Mouse (Mus musculus) embryo, embryonic 11 days (tissue): ENCODE measurements around the gene Cox4i1.

ENCODE experiments used
- DNase-seq: peaks from one replicate; pipeline ENCODE4 v3.0.0-alpha.2; 2015

The Cox4i1 gene

DNA sequence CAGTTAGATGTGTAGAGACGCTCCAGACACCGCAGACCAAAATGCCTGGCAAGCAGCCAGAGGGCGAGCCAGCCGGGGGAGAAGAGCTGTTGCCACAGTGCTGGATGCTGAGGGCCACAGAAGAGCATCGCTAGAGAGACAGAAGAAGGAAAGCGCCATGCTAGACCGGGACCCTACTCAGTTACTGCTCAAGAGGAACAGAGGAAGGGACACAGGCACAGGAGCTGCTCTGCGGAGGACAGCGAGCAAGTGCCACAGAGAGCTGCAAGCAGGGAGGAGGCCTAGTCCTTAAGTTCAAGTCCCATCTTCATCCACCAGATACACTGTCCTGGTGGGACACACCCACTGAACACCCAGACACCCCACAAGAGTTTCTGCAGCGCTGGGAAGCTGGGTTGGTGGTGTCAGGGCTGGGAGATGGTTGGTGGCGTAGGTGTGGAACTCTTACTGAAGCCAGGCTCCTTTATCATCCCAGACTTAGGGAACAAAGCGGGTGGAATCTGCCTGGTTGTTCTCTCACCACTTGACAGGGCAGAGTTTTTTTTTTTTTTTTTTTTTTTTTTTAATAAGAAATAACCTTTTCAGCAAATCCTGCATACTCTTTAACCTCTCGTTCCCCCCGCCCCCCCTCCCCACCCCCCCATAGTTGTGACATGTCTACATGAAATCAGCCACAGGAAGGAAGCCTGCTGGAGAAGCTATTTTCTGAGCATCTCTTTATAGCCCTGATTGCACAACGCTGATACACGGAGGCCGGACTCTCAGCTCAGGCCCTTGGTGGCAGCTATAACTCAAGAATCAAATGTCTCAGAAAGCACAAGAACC lies 29.3 kb downstream of the Cox4i1 start:
- no peak for DNase-seq

- DNase-seq = no peak
Measured at GRCm38 (mm10) chr8:120697979-120698272, 29.9 kb downstream of the Cox4i1 start.

DNA sequence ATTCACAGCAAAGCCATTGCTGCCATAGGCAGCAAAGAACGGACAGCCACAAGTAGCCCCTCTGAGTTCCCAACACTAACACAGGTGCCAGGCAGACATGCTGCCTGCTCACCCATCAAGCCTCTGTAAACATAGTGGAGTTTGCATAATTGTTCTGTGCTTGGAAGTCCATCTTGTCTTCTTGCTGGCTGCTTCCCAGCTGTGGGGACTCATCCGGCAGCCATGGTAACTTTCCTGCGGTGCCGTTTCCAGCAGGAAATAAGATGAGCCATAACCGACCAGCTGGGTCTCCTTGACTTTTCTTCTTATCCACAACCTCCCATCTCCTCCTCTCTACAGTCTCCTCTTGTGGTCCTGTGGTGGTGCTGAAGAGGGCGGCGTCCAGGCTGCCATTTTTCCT lies 30.4 kb downstream of the Cox4i1 start:
- DNase-seq = no peak

DNA sequence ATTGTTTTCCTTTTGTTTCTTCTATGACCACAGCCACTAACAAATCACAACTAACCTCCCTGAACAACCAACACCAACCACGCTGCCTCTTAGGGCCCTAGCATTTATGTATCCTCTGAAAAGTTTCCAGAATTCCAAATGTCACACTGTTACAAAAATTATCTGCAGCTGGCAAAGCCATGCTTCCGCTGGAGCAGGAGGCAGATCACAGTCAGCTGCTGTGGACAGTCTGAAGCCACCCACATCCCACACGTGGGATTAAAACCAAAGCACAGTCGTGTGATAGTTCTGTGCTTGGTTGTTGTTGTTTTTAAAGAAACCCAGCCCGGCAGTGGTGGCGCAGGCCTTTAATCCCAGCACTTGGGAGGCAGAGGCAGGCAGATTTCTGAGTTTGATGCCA lies 31.1 kb downstream of the Cox4i1 start:
- no peak for DNase-seq

DNA sequence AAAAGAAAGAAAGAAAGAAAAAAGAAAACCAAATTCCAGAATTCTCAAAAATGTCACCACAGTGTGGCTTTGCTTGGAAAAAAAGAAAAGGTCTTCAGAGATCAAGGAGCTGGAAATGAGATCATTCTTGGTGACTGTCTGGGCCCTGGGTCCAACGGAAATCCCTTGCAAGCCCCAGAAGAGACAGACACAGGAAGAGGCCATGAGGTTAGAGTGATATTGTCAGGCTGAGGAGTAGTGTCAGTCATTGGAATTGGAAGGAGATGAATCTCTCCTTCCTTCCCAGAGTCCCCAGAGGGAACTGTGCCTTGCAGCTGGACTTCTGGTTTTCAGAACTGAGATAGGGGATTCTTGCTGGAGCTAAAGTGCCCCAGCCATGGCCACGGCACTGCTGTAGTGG lies 31.5 kb downstream of the Cox4i1 start:
- no peak for DNase-seq

- DNase-seq = no peak
Measured at GRCm38 (mm10) chr8:120700053-120700452, 32.0 kb downstream of the Cox4i1 start.

DNA sequence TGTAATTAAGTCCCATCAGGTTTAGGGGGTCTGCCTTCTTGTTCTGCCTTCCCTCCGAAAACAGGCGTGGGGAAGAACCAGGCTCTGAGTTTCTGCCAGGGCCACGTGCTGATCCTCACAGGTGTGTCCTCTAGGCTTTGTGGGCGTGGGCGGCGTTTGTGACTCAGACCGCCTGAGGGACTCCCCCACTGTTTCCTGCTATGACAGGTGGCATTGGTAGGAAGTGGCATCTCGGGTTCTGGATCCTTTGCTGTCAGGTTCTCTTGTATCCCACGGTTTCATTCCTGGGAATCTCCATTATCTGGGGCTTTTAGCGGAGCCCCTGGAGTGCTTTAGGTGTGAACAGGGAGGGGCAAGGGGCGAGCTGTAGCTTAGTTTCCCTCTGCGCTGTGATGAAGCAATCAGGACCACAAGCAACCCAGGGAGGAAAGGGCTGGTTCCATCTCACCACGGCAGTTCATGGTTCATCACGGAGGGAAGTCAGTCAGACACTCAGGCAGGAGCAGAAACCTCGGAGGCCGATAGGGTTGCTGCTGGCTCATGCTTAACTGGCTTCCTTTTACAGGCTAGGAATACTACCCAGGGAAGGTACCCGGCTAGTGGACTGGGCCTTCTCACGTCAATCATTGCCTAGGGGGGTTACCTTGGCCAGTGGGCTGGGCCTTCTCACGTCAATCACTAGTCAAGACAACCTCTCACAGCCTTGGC lies 33.9 kb downstream of the Cox4i1 start:
- no peak for DNase-seq

- DNase-seq = no peak
Measured at GRCm38 (mm10) chr8:120704203-120704602, 36.2 kb downstream of the Cox4i1 start.

- no peak for DNase-seq
Measured at GRCm38 (mm10) chr8:120705163-120705562, 37.1 kb downstream of the Cox4i1 start.

- DNase-seq = no peak
Measured at GRCm38 (mm10) chr8:120706193-120706592, 38.2 kb downstream of the Cox4i1 start.

DNA sequence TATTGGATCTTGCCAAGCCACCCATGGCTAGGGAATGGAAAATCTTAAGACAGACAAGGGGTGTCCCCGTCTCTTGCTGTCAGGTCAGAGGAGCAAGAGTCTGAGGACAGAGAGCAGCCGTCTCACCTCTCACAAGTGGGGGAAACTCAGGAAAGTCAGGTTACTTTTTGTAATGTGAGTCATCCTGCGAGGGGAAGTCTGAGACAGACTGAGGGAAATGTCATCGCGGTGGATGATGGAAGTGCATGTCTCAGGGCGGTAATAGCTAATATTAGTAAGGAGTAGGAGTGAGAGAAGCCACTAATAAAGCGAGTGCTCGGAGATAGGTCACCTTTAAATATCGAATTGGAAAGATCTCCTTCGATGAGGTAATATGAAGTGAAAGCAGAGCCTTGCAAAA lies 41.2 kb downstream of the Cox4i1 start:
- no peak for DNase-seq

GRCm38 (mm10) chr8:120715200-120715599 lies 47.2 kb downstream of the Cox4i1 start:
- no peak for DNase-seq

DNA sequence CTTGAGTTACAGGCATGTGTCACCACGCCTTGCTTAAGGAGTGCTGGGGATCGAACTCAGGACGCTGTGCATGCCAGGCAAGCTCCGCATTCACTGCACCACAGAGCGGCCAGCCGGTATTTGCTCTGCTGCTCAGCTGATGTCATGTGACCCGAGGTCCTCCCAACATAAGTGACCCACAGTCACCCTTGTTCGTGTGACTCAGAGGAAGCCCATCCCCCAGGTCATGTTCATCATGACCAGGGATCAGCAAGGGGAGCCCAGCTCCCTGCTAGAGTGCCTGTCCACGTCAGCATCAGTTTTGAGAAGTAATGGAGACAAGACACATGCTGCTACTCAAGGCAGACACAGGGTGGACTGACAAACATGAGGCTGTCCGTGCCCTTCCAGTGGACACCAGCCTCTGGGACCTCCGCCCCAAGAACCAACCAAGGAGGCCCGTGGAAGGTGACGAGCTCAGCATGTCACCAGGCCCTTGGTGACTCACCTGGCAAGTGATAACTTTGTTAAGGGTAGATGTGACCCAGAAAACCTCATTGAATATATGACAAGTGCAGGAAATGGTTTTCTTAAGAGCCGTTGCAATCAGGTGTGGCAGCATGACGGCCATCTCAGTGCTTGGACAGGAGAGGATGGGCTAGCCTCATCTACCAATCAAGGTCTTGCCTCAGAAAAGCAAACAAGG lies 48.1 kb downstream of the Cox4i1 start:
- no peak for DNase-seq

GRCm38 (mm10) chr8:120719586-120720236 lies 51.7 kb downstream of the Cox4i1 start:
- no peak for DNase-seq

DNA sequence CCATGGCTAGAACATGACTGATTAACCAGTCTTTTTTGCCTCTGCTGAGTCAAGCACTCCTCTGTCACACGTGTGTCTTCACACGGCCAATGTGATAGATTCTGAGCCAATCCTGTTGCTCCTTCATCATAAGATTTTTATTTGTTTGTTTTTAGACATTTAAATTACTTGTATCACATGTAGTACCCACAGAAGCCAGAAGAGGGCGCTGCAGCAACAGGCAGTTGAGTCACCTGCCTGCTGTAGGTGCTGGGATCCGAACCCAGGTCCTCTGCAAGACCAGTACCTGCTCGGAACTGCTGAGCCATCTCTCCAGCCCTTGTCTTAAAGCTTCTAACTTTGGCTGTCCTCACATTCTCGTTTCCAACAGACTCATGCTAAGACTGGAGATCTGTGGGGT lies 55.0 kb downstream of the Cox4i1 start:
- no peak for DNase-seq
